Mouse (Mus musculus) liver, adult 2 months (tissue): Measurements from ENCODE around the gene Avl9.

ENCODE experiments used
- CTCF ChIP-seq: fragments of 200-500 bp; IDR thresholded peaks from 2 replicates; pipeline ENCODE4 v1.5.1; 2011; ENCODE audit warnings: low read depth, low read length, control low read depth
- POLR2A ChIP-seq: fragments of 200-500 bp; IDR thresholded peaks from 2 replicates; pipeline ENCODE4 v1.6.1; 2011; ENCODE audit warnings: low read length, control low read depth; ENCODE audit not compliant: insufficient read depth; ENCODE audit errors: extremely low read depth

DNA sequence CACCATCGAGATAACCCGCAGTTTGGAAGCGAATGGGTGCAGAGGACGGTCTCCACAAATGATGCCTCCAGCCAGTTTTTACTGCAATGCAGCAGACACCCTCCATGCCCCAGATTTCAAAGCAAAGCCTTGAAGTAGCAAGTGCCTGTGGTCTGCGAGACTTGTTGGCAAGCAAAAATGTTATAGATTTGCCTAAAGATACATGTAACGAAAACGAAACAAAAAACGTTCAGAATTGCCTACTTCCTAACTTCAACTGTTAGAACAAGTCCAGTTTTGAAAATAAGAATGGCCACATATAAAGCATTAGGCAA, 83.4 kb downstream of the Avl9 start:
- TF ChIP-seq CTCF (no peak), POLR2A (no peak)
